Mouse (Mus musculus) heart, postnatal 10 days (tissue): ENCODE results near the gene Cfap300. TPM values are rescaled to one million over a fixed set of nuclear protein-coding genes. Genes with fewer than 3 reads are reported as not detected.

Experiments
- DNase-seq, 2 experiments: peaks; one replicate each; pipeline ENCODE4 v3.0.0; 2021
- intact Hi-C: fragments of 180-260 bp; cut with DNase I; formaldehyde crosslinking; loops from one replicate; pipeline ENCODE4 v1.15.1; 2025
- total RNA-seq, 2 experiments: library from RNA; stranded (reverse); gene quantifications; 2 replicates each; pipeline ENCODE4 v1.2.3; 2021

Cfap300 gene
- total RNA-seq, 2 experiments from 2014 or later, result 0.79 to 1.3 TPM

DNA sequence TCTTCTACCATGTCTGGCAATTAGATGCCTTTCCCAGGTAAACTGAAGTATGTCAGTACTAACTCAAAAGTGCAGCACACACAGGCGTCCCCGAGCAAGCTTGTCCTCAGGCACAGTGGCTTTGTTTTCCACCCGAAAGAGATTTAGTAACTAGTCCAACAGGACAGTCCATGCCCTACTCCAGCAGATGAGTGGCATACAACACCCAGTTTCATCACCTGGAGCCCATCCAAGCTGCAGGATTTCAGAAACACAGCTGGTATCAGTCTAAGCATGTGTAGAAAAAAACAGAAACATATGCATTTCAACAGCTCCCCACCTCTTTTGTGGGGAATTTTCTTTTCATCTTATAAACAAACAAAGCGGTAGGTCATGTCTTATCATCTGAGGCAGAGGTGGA, 51.7 kb downstream of the Cfap300 start:
- intact Hi-C loops, result no loop called here
- DNase-seq, result no peak

- DNase-seq, result no peak
- intact Hi-C loops, result no loop called here
Measured at GRCm38 (mm10) chr9:7987119-7987518, 55.5 kb downstream of the Cfap300 start.

- intact Hi-C loops, result no loop called here
Measured at GRCm38 (mm10) chr9:7984287-7984686, 58.3 kb downstream of the Cfap300 start.

GRCm38 (mm10) chr9:7983665-7984064, 59.0 kb downstream of the Cfap300 start:
- intact Hi-C loops, result no loop called here
- peak; percentile 36 to 45 for DNase-seq

More at GRCm38 (mm10) chr9:7984287-7984686, 58.3 kb downstream of the Cfap300 start:
- peak in 1 of 2 experiments; percentile 24 for DNase-seq

DNA sequence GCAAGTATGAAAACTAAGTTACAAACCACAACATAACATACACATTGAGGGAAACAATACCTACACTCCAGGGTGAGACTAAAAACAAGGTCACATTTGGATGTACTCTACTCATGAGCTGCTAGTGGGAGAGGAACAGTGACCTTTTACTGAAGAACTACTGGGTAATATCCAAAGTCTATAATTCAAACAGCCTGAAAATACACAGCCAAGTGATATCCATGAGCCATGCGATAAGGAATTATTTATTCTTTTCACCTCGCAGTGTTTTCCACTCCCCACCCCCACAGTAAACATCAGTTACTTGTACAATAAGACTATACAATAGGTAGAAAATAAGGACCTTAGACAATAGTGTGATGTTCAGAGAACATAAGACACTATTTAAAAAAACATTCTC, 62.5 kb downstream of the Cfap300 start:
- intact Hi-C loops, result no loop called here

GRCm38 (mm10) chr9:7979153-7979916, 63.3 kb downstream of the Cfap300 start:
- DNase-seq, result peak; percentile 39
- intact Hi-C loops, result loop anchor here (2.0 kb wide), 1 partner anchor 23 kb away; no protein-coding TSS in a partner anchor

More for the DNA sequence above, 62.5 kb downstream of the Cfap300 start:
- DNase-seq, result no peak

- no peak for DNase-seq
- intact Hi-C loops, result loop anchor here (2.0 kb wide), 1 partner anchor 24 kb away; no protein-coding TSS in a partner anchor
Measured at GRCm38 (mm10) chr9:7978502-7978901, 64.1 kb downstream of the Cfap300 start.

- intact Hi-C loops, result no loop called here
- no peak for DNase-seq
Measured at GRCm38 (mm10) chr9:7977587-7977986, 65.0 kb downstream of the Cfap300 start.

- DNase-seq, result no peak
- intact Hi-C loops, result no loop called here
Measured at GRCm38 (mm10) chr9:7971993-7972392, 70.6 kb downstream of the Cfap300 start.

Other genes with a start within 250 kb of the Cfap300 start
- gene Birc2, start 205.8 kb downstream of the Cfap300 start, total RNA-seq, result 10 to 100 TPM; 24.6 to 26.6 TPM
- 10 to 100 TPM in 1 of 2 experiments, 1 to 10 TPM in 1; 8.5 to 12.0 TPM for gene Birc3, start 169.6 kb downstream of the Cfap300 start, total RNA-seq
- gene Yap1, start 38.2 kb downstream of the Cfap300 start, total RNA-seq, result 10 to 100 TPM; 63.6 to 70.5 TPM
- gene Cep126, start 91.5 kb upstream of the Cfap300 start, total RNA-seq, result 1 to 10 TPM; 4.1 to 4.5 TPM